ENCODE assay signal across 22 mouse cellular contexts in the genomic region with DNA sequence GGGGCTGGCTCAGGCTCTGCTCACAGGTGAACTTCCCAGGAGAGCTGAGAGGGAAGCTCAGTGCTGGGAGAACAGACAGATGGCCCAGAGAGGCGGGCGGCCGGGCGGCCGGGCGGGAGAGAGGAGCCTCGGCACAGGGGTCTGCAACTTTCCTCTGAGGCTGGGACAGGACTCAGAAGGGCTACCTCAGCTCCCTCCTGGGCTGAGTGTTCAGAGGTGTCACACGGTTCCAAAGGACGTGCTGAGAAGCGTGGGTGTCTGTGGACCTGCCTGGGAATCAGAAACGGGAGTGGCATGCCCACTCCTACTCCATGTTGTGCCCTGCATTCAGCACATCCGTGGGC. TPM values are rescaled to one million over a fixed set of nuclear protein-coding genes. Genes with fewer than 3 reads are reported as not detected.
A peak's percentile ranks its signal among the peaks of the same experiment; 100 is the strongest.
DNase-seq lines count a peak whose midpoint lies in the region; ATAC-seq and TF ChIP-seq lines count a peak whose summit lies in the region.
"Had no signal": no experiment of that assay in that cellular context is flagged by ENCODE, and none has a peak within 500 bp of the region (broad histone marks: within the 10 kb centered on the region; RNA-seq: fewer than 3 reads in every experiment).

No protein-coding gene starts in this region.

- intact Hi-C loops in left cerebral cortex, adult 2 months (cut with DNase I): no loop called here

- 76% methylated on average over 12 of the region's 12 CpGs for whole genome bisulfite sequencing in neural tube, embryonic 15.5 days

- no peak overlapping the region for H3K4me2 ChIP-seq in neural tube, embryonic 15.5 days
- H3K4me2 ChIP-seq: limb, embryonic 12.5 days; liver, embryonic 12.5 days; lung, embryonic 14.5 days; midbrain, embryonic 12.5 days had no signal

- no peak overlapping the region for H3K9ac ChIP-seq in neural tube, embryonic 15.5 days (replicated peaks)
- H3K9ac ChIP-seq: limb, embryonic 12.5 days; liver, embryonic 12.5 days; lung, embryonic 14.5 days; midbrain, embryonic 12.5 days had no signal

- TF ChIP-seq CTCF in left cerebral cortex, adult 2 months (IDR thresholded peaks at IDR 0.05): no peak

- H3K9me3 ChIP-seq in neural tube, embryonic 15.5 days (replicated peaks): no peaks in the 10 kb centered on the region
- H3K9me3 ChIP-seq: limb, embryonic 12.5 days; liver, embryonic 12.5 days; midbrain, embryonic 12.5 days had no signal

- no peaks in the 10 kb centered on the region for H3K27me3 ChIP-seq in neural tube, embryonic 15.5 days (replicated peaks)
- H3K27me3 ChIP-seq: limb, embryonic 12.5 days; midbrain, embryonic 12.5 days had no signal

- H3K4me3 ChIP-seq in left cerebral cortex, adult 2 months: no peak overlapping the region
- H3K4me3 ChIP-seq in neural tube, embryonic 15.5 days (replicated peaks): no peak overlapping the region
- H3K4me3 ChIP-seq: gastrocnemius, adult 2 months; heart, adult 2 months; limb, embryonic 12.5 days; liver, embryonic 12.5 days; midbrain, embryonic 12.5 days had no signal

- ATAC-seq in frontal cortex, adult (ENCODE audit: low TSS enrichment): peak; percentile 45
- no peak for ATAC-seq in neural tube, embryonic 15.5 days (ENCODE audit: low FRiP score)
- ATAC-seq: forebrain, embryonic 16.5 days; liver, embryonic 12.5 days had no signal

- no peaks in the 10 kb centered on the region for H3K36me3 ChIP-seq in neural tube, embryonic 15.5 days
- H3K36me3 ChIP-seq: limb, embryonic 12.5 days; liver, embryonic 12.5 days; midbrain, embryonic 12.5 days had no signal

- no peak for DNase-seq in frontal cortex, adult 2 months (ENCODE audit: extremely low spot score in 1 of 2, low spot score in 1 of 2)
- DNase-seq in left cerebral cortex, adult 2 months (ENCODE audit: extremely low spot score in 1 of 2, low spot score in 2 of 2): no peak
- no peak for DNase-seq in left cerebral cortex, adult 11 months (ENCODE audit: low spot score)
- DNase-seq in cerebellum, adult 18-20 months: peak; percentile 66 to 69
- peak; percentile 58 to 62 for DNase-seq in cerebellum, postnatal 36 days
- no peak for DNase-seq in ovary, postnatal 10 days (ENCODE audit: low spot score)
- DNase-seq: embryo, embryonic 11 days; gastrocnemius, adult 2 months; heart, adult 2 months; heart, postnatal 4 days; kidney, adult 18-20 months; kidney, postnatal 25 days; layer of hippocampus, adult 9-11 months; retina, postnatal 1 day; right cerebral cortex, postnatal 4 days had no signal

- peak overlapping the region; percentile 56; the same call in 1 of the 2 replicates for H3K27ac ChIP-seq in left cerebral cortex, adult 2 months
- no peak overlapping the region for H3K27ac ChIP-seq in neural tube, embryonic 15.5 days (replicated peaks)
- H3K27ac ChIP-seq: gastrocnemius, adult 2 months; heart, adult 2 months; limb, embryonic 12.5 days; liver, embryonic 12.5 days; midbrain, embryonic 12.5 days had no signal

- peaks cover 16% of the 10 kb centered on the region for H3K4me1 ChIP-seq in neural tube, embryonic 15.5 days
- H3K4me1 ChIP-seq: limb, embryonic 12.5 days; liver, embryonic 12.5 days had no signal

RNA-seq across cellular contexts. Expression of a gene that starts 30.1 kb away (rescaled TPM):
- polyA plus RNA-seq in frontal cortex, adult 2 months (2012; rRNA removed): 42.4 and 45.0 TPM in 2 replicates
- 10 to 100 TPM; 47.5 to 55.7 TPM for total RNA-seq in left cerebral cortex, adult 2 months (2021)
- 12.0 and 13.4 TPM in 2 replicates for polyA plus RNA-seq in neural tube, embryonic 15.5 days (2015; fragmentation: Nextera tagmentation; extraction: Ambion mirVana)

Comparison
In these comparisons a context has a peak if more than half of its experiments do, and no peak if none do; other contexts are left out.
1. DNase-seq: peak in cerebellum, adult 18-20 months (2 of 2) and cerebellum, postnatal 36 days (2 of 2); none in frontal cortex, adult 2 months (0 of 2), left cerebral cortex, adult 2 months (0 of 2), left cerebral cortex, adult 11 months (single experiment) and ovary, postnatal 10 days (single experiment).